Comparison of ENCODE assay signal across 10 mouse cellular contexts in the genomic region with DNA sequence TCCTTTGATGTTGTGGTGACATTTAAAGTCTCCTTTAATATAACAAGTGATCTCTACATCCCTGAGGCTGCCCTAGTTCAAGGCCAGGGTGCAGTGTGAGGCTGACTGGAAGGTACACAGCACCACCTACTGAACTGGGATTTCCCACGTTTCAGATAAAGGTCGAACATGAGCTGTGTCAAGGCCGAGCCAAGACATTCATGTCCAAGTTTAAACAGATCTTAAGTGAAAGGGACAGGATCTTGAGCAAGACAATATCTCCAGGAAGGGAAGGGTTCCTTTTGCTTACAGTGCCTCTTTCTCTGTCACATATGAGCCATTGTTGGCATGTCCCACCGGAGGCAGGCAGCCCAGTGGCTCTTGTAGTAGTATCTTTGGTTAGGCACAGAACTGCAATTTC.
A peak's percentile ranks its signal among the peaks of the same experiment; 100 is the strongest.
DNase-seq lines count a peak whose midpoint lies in the region; TF ChIP-seq lines count a peak whose summit lies in the region.
"Had no signal": no experiment of that assay in that cellular context is flagged by ENCODE, and none has a peak within 500 bp of the region (broad histone marks: within the 10 kb centered on the region; RNA-seq: fewer than 3 reads in every experiment).

No protein-coding gene starts in this region.

- no peak overlapping the region for H3K27ac ChIP-seq in limb, embryonic 10.5 days
- H3K27ac ChIP-seq: liver, embryonic 13.5 days had no signal

- WGBS in lung, adult 2 months: 35% methylated on average over 4 of the region's 4 CpGs
- WGBS in limb, embryonic 10.5 days: 80% methylated on average over 4 of the region's 4 CpGs

- H3K36me3 ChIP-seq in limb, embryonic 10.5 days: no peaks in the 10 kb centered on the region
- H3K36me3 ChIP-seq: liver, embryonic 13.5 days had no signal

- peak; percentile 50; the same call in 1 of the 2 replicates for TF ChIP-seq CTCF in lung, adult 2 months (IDR thresholded peaks at IDR 0.05; ENCODE audit: insufficient read depth, low read length)

- H3K4me1 ChIP-seq in lung, adult 2 months (ENCODE audit: control insufficient read depth, insufficient read depth, low read length): no peaks in the 10 kb centered on the region
- H3K4me1 ChIP-seq in limb, embryonic 10.5 days: peaks cover 14% of the 10 kb centered on the region
- H3K4me1 ChIP-seq: liver, embryonic 13.5 days had no signal

- TF ChIP-seq POLR2A in lung, adult 2 months (IDR thresholded peaks at IDR 0.05; ENCODE audit: borderline replicate concordance, extremely low read depth, low read depth, low read length): no peak

- H3K27me3 ChIP-seq in limb, embryonic 10.5 days (ENCODE audit: low read depth, poor library complexity, severe bottlenecking): no peaks in the 10 kb centered on the region
- H3K27me3 ChIP-seq: liver, embryonic 13.5 days had no signal

- no peaks in the 10 kb centered on the region for H3K9me3 ChIP-seq in limb, embryonic 10.5 days (replicated peaks)
- H3K9me3 ChIP-seq: liver, embryonic 13.5 days had no signal

- intact Hi-C loops in heart, postnatal 25 days (cut with DNase I): loop anchor here (5.0 to 10.0 kb wide), 4 partner anchors 201 to 589 kb away; no protein-coding TSS in a partner anchor

- no peak overlapping the region for H3K4me3 ChIP-seq in lung, adult 2 months (replicated peaks; ENCODE audit: extremely low read depth, low read depth, low read length)
- H3K4me3 ChIP-seq in limb, embryonic 10.5 days: no peak overlapping the region
- H3K4me3 ChIP-seq: liver, embryonic 13.5 days had no signal

- DNase-seq in gastrocnemius, adult 18-20 months (ENCODE audit: low spot score): peak; percentile 13
- no peak for DNase-seq in gastrocnemius, postnatal 4 days (ENCODE audit: low spot score in 2 of 2)
- DNase-seq in adrenal gland, adult (ENCODE audit: inconsistent age in 2 of 2, low spot score in 1 of 2): peak; percentile 75 to 88
- DNase-seq in heart, postnatal 25 days (ENCODE audit: low spot score): peak; percentile 12
- DNase-seq in lung, adult 2 months: no peak
- DNase-seq in right cerebral cortex, postnatal 4 days: no peak
- DNase-seq in layer of hippocampus, postnatal 25 days (ENCODE audit: extremely low spot score in 1 of 2, low spot score in 1 of 2): no peak
- no peak for DNase-seq in limb, embryonic 10.5 days (ENCODE audit: low spot score)
- DNase-seq: cerebellum, postnatal 36 days; liver, embryonic 13.5 days had no signal

Comparison
In these comparisons a context has a peak if more than half of its experiments do, and no peak if none do; other contexts are left out.
1. DNase-seq: peak in gastrocnemius, adult 18-20 months (single experiment), adrenal gland, adult (2 of 2) and heart, postnatal 25 days (single experiment); none in gastrocnemius, postnatal 4 days (0 of 2), lung, adult 2 months (single experiment), right cerebral cortex, postnatal 4 days (single experiment), layer of hippocampus, postnatal 25 days (0 of 2) and limb, embryonic 10.5 days (single experiment).